Mouse (Mus musculus): Measurements from ENCODE around the gene Swi5. TPM values are rescaled to one million over a fixed set of nuclear protein-coding genes. Genes with fewer than 3 reads are reported as not detected.

Gene Swi5
- total and polyA plus RNA-seq, 3 experiments, result 150 to 488 (median 432) TPM

DNA sequence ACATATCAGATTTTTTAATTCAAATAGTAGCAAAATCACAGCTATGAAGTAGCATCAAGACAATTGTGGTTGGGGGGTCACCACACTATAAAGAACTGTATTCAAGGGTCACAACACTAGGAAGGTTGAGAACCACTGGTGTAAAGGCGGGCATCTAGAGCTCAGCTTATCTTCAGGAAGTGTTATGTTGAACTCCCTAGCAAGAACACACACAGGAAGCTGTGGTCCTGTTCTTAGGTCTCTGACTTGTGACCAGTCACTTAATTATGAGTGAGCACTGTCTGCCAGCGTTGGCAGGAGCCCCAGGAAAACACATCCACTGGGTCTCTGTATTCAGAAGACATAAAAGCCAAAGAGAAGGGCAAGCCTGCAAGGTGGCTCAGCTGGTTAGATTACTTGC lies 5.6 kb downstream of the Swi5 start:
- no peak for DNase-seq (ENCODE audit: low spot score)
- TF ChIP-seq GATA1 (IDR thresholded peaks at IDR 0.05; ENCODE audit: borderline replicate concordance, low read length) (no peak), CTCF (IDR thresholded peaks at IDR 0.05; ENCODE audit: low read depth, low read length) (no peak), TAL1 (conservative IDR thresholded peaks at IDR 0.05; ENCODE audit: low read depth, low read length) (no peak), POLR2AphosphoS5 (IDR thresholded peaks at IDR 0.05; ENCODE audit: insufficient replicate concordance, low read depth, low read length) (no peak), GATA2 (IDR thresholded peaks at IDR 0.05; ENCODE audit: borderline replicate concordance, low read depth, low read length) (no peak)
- Histone ChIP-seq H3K4me3 (ENCODE audit: low read depth, low read length) (no peak overlapping the region), H3K9me3 (replicated peaks) (no peaks in the 10 kb centered on the region), H3K27me3 (ENCODE audit: insufficient read depth, low read length) (no peaks in the 10 kb centered on the region), H3K36me3 (replicated peaks) (peaks cover 89% of the 10 kb centered on the region), H3K4me1 (ENCODE audit: insufficient read depth, low read depth, low read length) (peaks cover 16% of the 10 kb centered on the region)
- ATAC-seq (ENCODE audit: extremely low read depth, insufficient number of reproducible peaks, low FRiP score, poor library complexity, severe bottlenecking), result no peak

DNA sequence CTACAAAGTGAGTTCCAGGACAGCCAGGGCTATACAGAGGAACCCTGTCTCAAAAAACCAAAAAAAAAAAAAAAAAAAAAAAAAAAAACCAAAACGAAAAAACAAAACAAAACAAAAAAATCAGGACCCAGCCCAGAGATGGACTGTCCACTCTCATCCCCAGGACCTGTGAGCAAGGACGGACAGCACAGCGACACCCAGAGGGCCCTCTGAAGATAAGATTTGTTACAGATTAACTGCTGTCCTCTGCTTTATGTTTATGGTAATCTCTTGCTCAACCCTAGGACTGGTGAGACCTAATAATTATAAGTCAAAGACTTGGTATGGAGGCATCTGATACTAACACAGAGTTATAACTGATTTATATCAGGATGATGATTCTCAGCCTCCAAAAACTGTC lies 12.1 kb downstream of the Swi5 start:
- ATAC-seq (ENCODE audit: extremely low read depth, insufficient number of reproducible peaks, low FRiP score, poor library complexity, severe bottlenecking), result no peak
- 0 out of 2 replicates have a peak, but pooled peaks cover 2% of the 10 kb centered on the region for H3K27me3 ChIP-seq (ENCODE audit: insufficient read depth, low read length)
- TF ChIP-seq GATA2 (IDR thresholded peaks at IDR 0.05; ENCODE audit: borderline replicate concordance, low read depth, low read length) (no peak), GATA1 (IDR thresholded peaks at IDR 0.05; ENCODE audit: borderline replicate concordance, low read length) (no peak), TAL1 (conservative IDR thresholded peaks at IDR 0.05; ENCODE audit: low read depth, low read length) (no peak), CTCF (IDR thresholded peaks at IDR 0.05; ENCODE audit: low read depth, low read length) (no peak), POLR2AphosphoS5 (IDR thresholded peaks at IDR 0.05; ENCODE audit: insufficient replicate concordance, low read depth, low read length) (no peak)
- no peak for DNase-seq (ENCODE audit: low spot score)
- peaks cover 43% of the 10 kb centered on the region for H3K36me3 ChIP-seq (replicated peaks)
- H3K4me1 ChIP-seq (ENCODE audit: insufficient read depth, low read depth, low read length), result no peaks in the 10 kb centered on the region
- H3K4me3 ChIP-seq (ENCODE audit: low read depth, low read length), result no peak overlapping the region
- H3K9me3 ChIP-seq (replicated peaks), result peaks cover 14% of the 10 kb centered on the region

DNA sequence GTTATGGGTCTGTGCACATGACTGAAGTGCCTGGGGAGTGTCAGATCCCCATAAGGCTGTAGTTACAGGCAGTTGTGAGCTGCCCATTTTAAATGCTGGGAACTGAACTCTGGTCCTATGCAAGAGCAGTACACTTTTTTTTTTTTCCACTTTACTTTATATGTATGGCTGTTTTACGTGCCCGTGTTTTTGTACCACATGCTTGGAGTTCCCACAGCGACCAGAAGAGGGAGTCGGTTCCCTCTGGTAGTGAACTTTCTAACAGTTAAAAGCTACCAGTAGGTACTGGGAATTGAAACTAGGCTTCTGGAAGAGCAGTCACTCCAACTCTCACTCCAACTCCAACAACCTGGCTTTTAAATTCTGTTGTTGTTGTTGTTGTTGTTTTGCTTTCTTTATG lies 27.2 kb downstream of the Swi5 start:
- Histone ChIP-seq H3K36me3 (replicated peaks) (peaks cover 34% of the 10 kb centered on the region), H3K4me1 (ENCODE audit: insufficient read depth, low read depth, low read length) (peaks cover 30% of the 10 kb centered on the region), H3K27me3 (ENCODE audit: insufficient read depth, low read length) (peaks cover 10% of the 10 kb centered on the region), H3K9me3 (replicated peaks) (no peaks in the 10 kb centered on the region), H3K4me3 (ENCODE audit: low read depth, low read length) (no peak overlapping the region; the same call in 1 of the 2 replicates)
- TF ChIP-seq CTCF (IDR thresholded peaks at IDR 0.05; ENCODE audit: low read depth, low read length), result peak; percentile 54; the same call in 1 of the 2 replicates
- no peak for TF ChIP-seq GATA2 (IDR thresholded peaks at IDR 0.05; ENCODE audit: borderline replicate concordance, low read depth, low read length)
- DNase-seq (ENCODE audit: low spot score), result no peak
- no peak for ATAC-seq (ENCODE audit: extremely low read depth, insufficient number of reproducible peaks, low FRiP score, poor library complexity, severe bottlenecking)

DNA sequence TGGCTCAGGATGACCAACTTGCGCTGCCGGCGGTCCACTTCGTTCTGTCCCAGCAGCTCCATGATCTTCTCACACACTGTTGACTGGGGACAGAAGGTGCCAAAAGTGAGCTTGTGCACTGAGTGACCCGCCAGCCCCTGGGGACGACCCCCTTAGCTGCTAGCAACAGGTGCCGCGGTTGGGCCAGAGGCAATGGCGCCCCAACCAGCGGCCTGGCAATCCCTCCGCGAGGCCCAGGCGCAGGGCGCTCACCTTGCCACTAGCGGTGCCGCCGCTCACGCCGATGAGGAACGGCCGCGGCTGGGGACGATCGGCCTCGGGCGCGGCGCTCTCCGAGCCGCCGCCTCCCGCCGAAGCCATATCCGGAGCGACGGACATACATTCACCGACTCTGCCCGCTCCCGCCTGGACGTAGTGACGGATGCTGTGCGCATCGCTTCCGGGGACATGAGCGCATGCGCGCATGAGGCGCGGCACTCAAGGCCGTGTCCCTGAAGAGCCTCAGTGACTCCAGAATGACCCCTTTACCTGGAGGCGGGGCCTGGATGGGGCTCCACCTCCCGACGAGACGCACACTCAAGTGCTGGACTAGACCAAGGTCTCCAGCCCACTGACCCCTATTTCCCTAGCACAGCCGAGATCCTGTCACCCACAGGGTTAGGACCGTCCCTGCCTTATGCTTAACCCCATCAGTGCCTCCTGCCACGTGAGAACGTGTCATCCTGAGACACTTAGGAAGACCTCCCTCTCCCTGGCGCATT lies 28.0 kb downstream of the Swi5 start, which contains the start of gene Uck1:
TSS of gene Uck1 (minus strand) at position 503 of the 761 bp plus-strand sequence.
- no peaks in the 10 kb centered on the region for H3K9me3 ChIP-seq (replicated peaks)
- TF ChIP-seq TAL1 (conservative IDR thresholded peaks at IDR 0.05; ENCODE audit: low read depth, low read length) (no peak), CTCF (IDR thresholded peaks at IDR 0.05; ENCODE audit: low read depth, low read length) (no peak), GATA1 (IDR thresholded peaks at IDR 0.05; ENCODE audit: borderline replicate concordance, low read length) (no peak), GATA2 (IDR thresholded peaks at IDR 0.05; ENCODE audit: borderline replicate concordance, low read depth, low read length) (no peak), POLR2AphosphoS5 (IDR thresholded peaks at IDR 0.05; ENCODE audit: insufficient replicate concordance, low read depth, low read length) (no peak)
- H3K27me3 ChIP-seq (ENCODE audit: insufficient read depth, low read length), result peaks cover 8% of the 10 kb centered on the region; the same call in 1 of the 2 replicates
- peak within 1 kb of the TSS; percentile 96 for H3K4me3 ChIP-seq (ENCODE audit: low read depth, low read length)
- ATAC-seq (ENCODE audit: extremely low read depth, insufficient number of reproducible peaks, low FRiP score, poor library complexity, severe bottlenecking), result peak; percentile 87
- H3K36me3 ChIP-seq (replicated peaks), result peaks cover 35% of the 10 kb centered on the region
- DNase-seq (ENCODE audit: low spot score), result peak; percentile 97
- peaks cover 30% of the 10 kb centered on the region for H3K4me1 ChIP-seq (ENCODE audit: insufficient read depth, low read depth, low read length)

DNA sequence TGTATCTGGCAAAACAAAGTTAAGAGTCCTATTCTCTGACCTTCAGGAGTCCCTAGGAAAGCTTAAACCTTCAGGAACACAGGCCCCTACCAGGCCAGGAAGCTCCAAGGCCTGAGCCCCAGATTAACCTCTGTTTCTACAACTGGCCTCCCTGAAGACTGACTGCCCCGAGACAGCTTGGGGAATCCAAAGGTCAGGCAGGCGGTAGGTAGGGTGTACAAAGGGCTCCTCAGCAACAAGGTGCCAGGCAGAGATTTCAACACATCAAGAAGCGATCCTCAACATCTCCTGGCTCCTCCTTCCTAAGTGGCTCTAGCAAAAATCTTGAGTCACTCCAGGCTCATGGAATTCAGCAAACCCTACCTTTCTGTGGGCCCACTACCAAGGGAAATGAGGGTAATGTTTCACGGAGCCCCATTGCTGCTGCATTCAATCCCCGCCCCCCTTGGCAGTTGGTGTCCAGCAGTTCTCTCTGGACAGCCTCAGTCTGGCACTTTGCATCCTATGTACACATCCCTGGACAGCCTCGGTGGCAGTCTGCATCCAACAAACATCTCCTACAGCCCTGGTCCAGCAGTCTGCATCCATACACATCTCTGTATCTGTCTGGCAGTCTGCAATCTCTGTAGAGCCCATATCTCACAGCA lies 28.9 kb downstream of the Swi5 start:
- Histone ChIP-seq H3K4me1 (ENCODE audit: insufficient read depth, low read depth, low read length) (peaks cover 30% of the 10 kb centered on the region), H3K27me3 (ENCODE audit: insufficient read depth, low read length) (peaks cover 6% of the 10 kb centered on the region; the same call in 1 of the 2 replicates), H3K4me3 (ENCODE audit: low read depth, low read length) (peak overlapping the region; percentile 96), H3K9me3 (replicated peaks) (no peaks in the 10 kb centered on the region), H3K36me3 (replicated peaks) (peaks cover 43% of the 10 kb centered on the region)
- DNase-seq (ENCODE audit: low spot score), result no peak
- TF ChIP-seq CTCF (IDR thresholded peaks at IDR 0.05; ENCODE audit: low read depth, low read length) (no peak), GATA1 (IDR thresholded peaks at IDR 0.05; ENCODE audit: borderline replicate concordance, low read length) (no peak)
- ATAC-seq (ENCODE audit: extremely low read depth, insufficient number of reproducible peaks, low FRiP score, poor library complexity, severe bottlenecking), result no peak

DNA sequence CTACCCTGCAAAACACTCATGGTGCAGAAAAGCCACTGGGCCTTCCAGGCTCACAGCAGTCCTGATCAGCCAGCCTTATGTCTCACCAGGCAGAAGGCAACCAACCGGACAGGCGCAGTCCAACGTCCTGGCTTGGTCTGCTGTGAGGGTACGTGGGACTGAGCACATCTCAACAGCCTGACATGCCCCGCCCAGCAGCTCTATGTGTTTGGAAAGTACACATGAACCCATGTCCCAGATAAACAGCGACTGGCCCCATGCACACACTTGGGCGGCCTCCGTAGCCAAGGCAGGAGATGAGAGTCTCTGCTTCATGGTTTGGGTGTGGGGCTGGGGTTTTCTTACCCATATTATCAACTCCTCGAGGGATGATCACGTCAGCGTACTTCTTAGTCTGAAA lies 31.6 kb downstream of the Swi5 start:
- no peak overlapping the region for H3K4me3 ChIP-seq (ENCODE audit: low read depth, low read length)
- H3K27me3 ChIP-seq (ENCODE audit: insufficient read depth, low read length), result no peaks in the 10 kb centered on the region
- no peaks in the 10 kb centered on the region for H3K9me3 ChIP-seq (replicated peaks)
- no peak for DNase-seq (ENCODE audit: low spot score)
- H3K36me3 ChIP-seq (replicated peaks), result peaks cover 71% of the 10 kb centered on the region
- no peak for TF ChIP-seq TAL1 (conservative IDR thresholded peaks at IDR 0.05; ENCODE audit: low read depth, low read length)
- TF ChIP-seq GATA1 (IDR thresholded peaks at IDR 0.05; ENCODE audit: borderline replicate concordance, low read length), result no peak
- no peak for TF ChIP-seq GATA2 (IDR thresholded peaks at IDR 0.05; ENCODE audit: borderline replicate concordance, low read depth, low read length)
- no peak for TF ChIP-seq CTCF (IDR thresholded peaks at IDR 0.05; ENCODE audit: low read depth, low read length)
- no peak for TF ChIP-seq POLR2AphosphoS5 (IDR thresholded peaks at IDR 0.05; ENCODE audit: insufficient replicate concordance, low read depth, low read length)
- ATAC-seq (ENCODE audit: extremely low read depth, insufficient number of reproducible peaks, low FRiP score, poor library complexity, severe bottlenecking), result no peak
- peaks cover 38% of the 10 kb centered on the region for H3K4me1 ChIP-seq (ENCODE audit: insufficient read depth, low read depth, low read length)
